15 mouse cellular contexts compared by ENCODE assay signal in genomic region chr8:63135406-63135805, GRCm38 (mm10).
"Had no signal": no experiment of that assay in that cellular context is flagged by ENCODE, and none has a peak within 500 bp of the region (broad histone marks: within the 10 kb centered on the region; RNA-seq: fewer than 3 reads in every experiment).

No protein-coding gene starts in this region.

- DNase-seq: kidney, adult 2 months; kidney, postnatal 25 days; left cerebral cortex, postnatal 4 days; liver, postnatal 0 days; lung, embryonic 14.5 days; thymus, postnatal 36 days had no signal

- H3K4me3 ChIP-seq: limb, embryonic 12.5 days; limb, embryonic 15.5 days; midbrain, embryonic 12.5 days; midbrain, embryonic 15.5 days; neural tube, embryonic 13.5 days; stomach, embryonic 15.5 days had no signal

- H3K27ac ChIP-seq: kidney, postnatal 0 days; limb, embryonic 12.5 days; limb, embryonic 15.5 days; liver, embryonic 14.5 days; macrophage; midbrain, embryonic 12.5 days; midbrain, embryonic 15.5 days; neural tube, embryonic 13.5 days; stomach, embryonic 15.5 days had no signal
